Mouse (Mus musculus) heart, embryonic 11.5 days (tissue): Measurements from ENCODE around the gene Cog4. TPM values are rescaled to one million over a fixed set of nuclear protein-coding genes. Genes with fewer than 3 reads are reported as not detected.

Experiments used
- ATAC-seq: fragments of 200-750 bp; cut with Nextera tagmentation; replicated peaks from 2 replicates; pipeline ENCODE4 v1.8.0; 2017; ENCODE audit warnings: moderate library complexity; ENCODE audit not compliant: insufficient number of reproducible peaks, low FRiP score, low TSS enrichment
- H3K27ac ChIP-seq: fragments of 300-500 bp; sonication (generic); 2 replicates; pipeline ENCODE4 v1.5.1; 2014; ENCODE audit warnings: mild to moderate bottlenecking, low read depth, low read length
- H3K27me3 ChIP-seq: fragments of 300-500 bp; sonication (generic); 2 replicates; pipeline ENCODE4 v1.6.1; 2014; ENCODE audit warnings: mild to moderate bottlenecking, low read length, mixed read lengths; ENCODE audit not compliant: control insufficient read depth, insufficient read depth
- H3K36me3 ChIP-seq: fragments of 300-500 bp; sonication (generic); 2 replicates; pipeline ENCODE4 v1.6.1; 2014; ENCODE audit warnings: mild to moderate bottlenecking, low read length, moderate library complexity, mixed read lengths; ENCODE audit not compliant: control insufficient read depth, insufficient read depth
- H3K4me1 ChIP-seq: fragments of 300-500 bp; sonication (generic); 2 replicates; pipeline ENCODE4 v1.6.1; 2014; ENCODE audit warnings: low read length; ENCODE audit not compliant: control insufficient read depth, insufficient read depth
- H3K4me2 ChIP-seq: fragments of 300-500 bp; sonication (generic); 2 replicates; pipeline ENCODE4 v1.6.1; 2014; ENCODE audit warnings: mild to moderate bottlenecking, moderate library complexity
- H3K4me3 ChIP-seq: fragments of 300-500 bp; sonication (generic); 2 replicates; pipeline ENCODE4 v1.5.1; 2014; ENCODE audit warnings: low read depth, low read length
- H3K9ac ChIP-seq: fragments of 300-500 bp; sonication (generic); 2 replicates; pipeline ENCODE4 v1.6.1; 2014; ENCODE audit warnings: mild to moderate bottlenecking, low read depth, low read length, moderate library complexity
- H3K9me3 ChIP-seq: fragments of 300-500 bp; sonication (generic); replicated peaks from 2 replicates; pipeline ENCODE4 v1.6.1; 2016; ENCODE audit warnings: low read length; ENCODE audit not compliant: control insufficient read depth
- WGBS: fragments of 180-500 bp; shearing (Covaris S2); extraction: QIAGEN DNeasy Blood & Tissue Kit; methylation state at CpG from one replicate; pipeline ENCODE4 v1.1.7; 2014; ENCODE audit not compliant: insufficient replicate concordance; 5-methylcytosine and 5-hydroxymethylcytosine counted together
- polyA plus RNA-seq: library from polyadenylated mRNA; unstranded; fragments of >200 nt; fragmentation: Nextera tagmentation; extraction: Ambion mirVana; gene quantifications from 2 replicates; pipeline ENCODE4 v1.2.1, GENCODE M21; 2014

Cog4 gene
- polyA plus RNA-seq, 1 experiment from 2014 or later = 62.8 TPM

DNA sequence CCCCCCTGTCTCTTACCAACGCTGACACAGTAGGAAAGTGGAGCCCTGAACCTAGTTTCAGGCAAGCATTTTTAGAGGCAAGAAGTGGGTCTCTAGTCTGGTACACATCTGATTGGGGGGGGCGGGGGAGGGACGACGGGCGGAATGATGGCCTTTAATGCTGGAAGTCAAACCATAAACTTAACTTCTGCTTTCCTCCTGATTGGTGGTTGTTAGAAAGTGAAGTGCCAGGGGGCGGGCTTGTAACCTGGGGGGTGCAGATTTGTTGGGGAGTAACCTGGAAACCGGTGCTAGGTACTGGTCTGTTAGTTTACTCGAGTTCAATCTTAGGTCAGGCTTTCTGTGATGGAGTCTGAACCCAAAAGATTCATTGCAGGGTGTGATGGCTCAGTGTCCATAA is 72.1 kb downstream of the Cog4 start:
- no peak overlapping the region for H3K4me3 ChIP-seq
- no peaks in the 10 kb centered on the region for H3K27me3 ChIP-seq
- H3K27ac ChIP-seq = no peak overlapping the region
- H3K36me3 ChIP-seq = no peaks in the 10 kb centered on the region
- 70% methylated on average over 8 of the region's 8 CpGs for WGBS
- no peaks in the 10 kb centered on the region for H3K9me3 ChIP-seq
- ATAC-seq = no peak
- no peak overlapping the region for H3K9ac ChIP-seq
- peaks cover 24% of the 10 kb centered on the region for H3K4me1 ChIP-seq
- H3K4me2 ChIP-seq = no peak overlapping the region

DNA sequence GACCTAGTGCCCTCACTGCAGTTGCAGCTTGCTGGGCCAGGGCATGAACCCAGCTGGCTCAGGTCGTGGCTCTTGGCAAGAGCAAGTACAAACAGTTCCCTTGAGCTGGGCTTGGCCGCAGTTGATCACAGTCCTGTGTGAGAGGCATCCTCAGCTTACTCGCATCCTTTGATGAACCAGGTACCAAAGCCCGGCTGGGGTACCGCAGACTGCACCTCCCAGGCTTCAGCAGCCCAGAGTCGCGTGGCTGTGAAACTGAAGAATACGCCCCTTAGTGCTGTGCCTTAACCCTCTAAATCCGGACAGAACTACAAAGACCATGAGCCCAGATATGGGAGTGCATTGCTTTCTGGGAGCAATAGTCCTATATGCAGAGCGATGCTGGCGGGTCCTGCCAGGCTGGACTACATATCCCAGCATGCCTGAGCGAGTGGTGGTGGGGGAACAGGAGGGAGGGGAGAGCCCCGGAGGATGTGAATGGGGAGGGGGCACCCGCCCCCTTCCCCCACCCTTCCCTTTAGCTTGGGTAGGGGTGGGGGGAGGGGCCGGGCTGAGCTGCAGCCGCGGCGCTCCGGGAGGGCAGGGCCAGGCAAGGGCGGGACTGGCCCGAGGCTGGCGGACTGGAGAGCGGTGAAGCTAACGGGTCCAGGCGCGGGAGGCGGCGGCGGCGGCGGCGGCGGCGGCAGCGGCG is 73.1 kb downstream of the Cog4 start, which contains the start of gene St3gal2:
Gene St3gal2 (plus strand): TSS at position 582 of the 691 bp plus-strand sequence.
- peak within 1 kb of the TSS; percentile 82 for H3K27ac ChIP-seq
- no peaks in the 10 kb centered on the region for H3K36me3 ChIP-seq
- ATAC-seq = peak; percentile 95
- WGBS = 1% methylated on average over 14 of the region's 36 CpGs
- no peaks in the 10 kb centered on the region for H3K27me3 ChIP-seq
- H3K4me3 ChIP-seq = peak within 1 kb of the TSS; percentile 84
- H3K9me3 ChIP-seq = no peaks in the 10 kb centered on the region
- H3K4me2 ChIP-seq = peak within 1 kb of the TSS; percentile 97
- H3K9ac ChIP-seq = peak within 1 kb of the TSS; percentile 93
- H3K4me1 ChIP-seq = peaks cover 24% of the 10 kb centered on the region

DNA sequence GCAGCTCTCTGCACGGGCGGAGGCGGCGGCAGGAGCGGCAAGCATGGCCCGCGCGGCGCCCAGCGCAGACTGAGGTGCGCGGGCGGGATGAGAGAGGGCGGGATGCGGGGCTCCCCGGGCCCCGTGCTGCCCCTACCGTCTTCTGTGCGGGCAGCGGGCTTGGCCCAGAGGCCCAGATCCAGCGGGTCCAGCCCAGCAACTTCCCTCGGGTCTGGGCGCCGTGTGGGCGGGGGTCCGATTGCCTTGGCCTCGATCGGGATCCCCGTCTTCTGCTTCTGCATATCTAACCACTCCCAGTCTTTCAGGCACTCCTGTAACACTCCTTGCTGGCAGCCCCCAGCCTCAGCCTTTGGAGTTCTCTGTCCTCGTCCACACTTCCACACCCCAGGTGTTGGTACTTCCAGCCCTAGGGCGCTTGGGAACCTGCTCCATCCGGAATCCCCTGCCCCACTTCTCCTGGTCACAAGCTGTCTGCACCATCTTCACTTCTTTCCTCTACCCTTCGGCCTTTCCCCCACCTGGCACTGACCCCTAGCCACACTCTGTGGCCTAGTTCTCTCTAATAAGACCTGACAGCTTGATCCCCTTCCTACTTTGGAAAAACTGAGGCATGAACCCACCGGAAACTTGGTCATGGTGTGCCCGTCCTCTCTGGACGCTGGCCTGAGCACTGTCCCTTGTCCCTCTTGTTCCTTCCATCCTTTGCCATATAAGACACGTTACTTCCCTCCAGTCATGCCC is 73.8 kb downstream of the Cog4 start:
- H3K27ac ChIP-seq = peak overlapping the region; percentile 82
- H3K4me1 ChIP-seq = peaks cover 24% of the 10 kb centered on the region
- WGBS = 2% methylated on average over 26 of the region's 37 CpGs
- H3K9ac ChIP-seq = peak overlapping the region; percentile 93
- H3K27me3 ChIP-seq = no peaks in the 10 kb centered on the region
- H3K4me3 ChIP-seq = peak overlapping the region; percentile 84
- H3K36me3 ChIP-seq = no peaks in the 10 kb centered on the region
- ATAC-seq = peak; percentile 23
- peak overlapping the region; percentile 97 for H3K4me2 ChIP-seq
- H3K9me3 ChIP-seq = no peaks in the 10 kb centered on the region

DNA sequence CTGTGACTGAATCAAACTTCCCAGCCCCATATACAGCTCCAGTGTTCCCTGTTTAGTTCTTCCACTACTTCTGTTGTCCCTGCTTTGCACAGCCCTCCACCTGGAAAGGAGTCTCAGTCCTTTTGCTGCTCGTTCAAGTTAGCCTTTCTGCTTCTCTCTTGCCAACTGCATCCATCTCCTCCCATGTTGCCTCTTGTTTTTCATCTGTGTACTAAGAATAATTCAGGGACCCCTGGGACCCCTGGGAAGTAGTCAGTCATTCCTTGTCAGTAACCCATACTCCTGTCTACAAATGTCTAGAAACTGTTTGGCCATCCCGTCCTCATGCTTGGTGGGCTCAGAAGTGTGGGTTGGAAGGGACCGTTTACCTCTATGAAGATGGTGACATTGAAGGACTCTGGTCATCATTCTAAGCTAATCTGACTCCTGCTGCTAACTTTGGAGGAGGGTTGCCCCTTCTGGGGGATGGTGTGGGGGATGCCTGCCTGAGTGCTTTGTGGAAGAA is 74.4 kb downstream of the Cog4 start:
- 16% methylated on average over 3 of the region's 3 CpGs for WGBS
- peak overlapping the region; percentile 93 for H3K9ac ChIP-seq
- H3K27me3 ChIP-seq = no peaks in the 10 kb centered on the region
- peak overlapping the region; percentile 82 for H3K27ac ChIP-seq
- H3K4me1 ChIP-seq = peaks cover 24% of the 10 kb centered on the region
- H3K9me3 ChIP-seq = no peaks in the 10 kb centered on the region
- no peaks in the 10 kb centered on the region for H3K36me3 ChIP-seq
- no peak for ATAC-seq
- H3K4me2 ChIP-seq = peak overlapping the region; percentile 97
- peak overlapping the region; percentile 84 for H3K4me3 ChIP-seq

DNA sequence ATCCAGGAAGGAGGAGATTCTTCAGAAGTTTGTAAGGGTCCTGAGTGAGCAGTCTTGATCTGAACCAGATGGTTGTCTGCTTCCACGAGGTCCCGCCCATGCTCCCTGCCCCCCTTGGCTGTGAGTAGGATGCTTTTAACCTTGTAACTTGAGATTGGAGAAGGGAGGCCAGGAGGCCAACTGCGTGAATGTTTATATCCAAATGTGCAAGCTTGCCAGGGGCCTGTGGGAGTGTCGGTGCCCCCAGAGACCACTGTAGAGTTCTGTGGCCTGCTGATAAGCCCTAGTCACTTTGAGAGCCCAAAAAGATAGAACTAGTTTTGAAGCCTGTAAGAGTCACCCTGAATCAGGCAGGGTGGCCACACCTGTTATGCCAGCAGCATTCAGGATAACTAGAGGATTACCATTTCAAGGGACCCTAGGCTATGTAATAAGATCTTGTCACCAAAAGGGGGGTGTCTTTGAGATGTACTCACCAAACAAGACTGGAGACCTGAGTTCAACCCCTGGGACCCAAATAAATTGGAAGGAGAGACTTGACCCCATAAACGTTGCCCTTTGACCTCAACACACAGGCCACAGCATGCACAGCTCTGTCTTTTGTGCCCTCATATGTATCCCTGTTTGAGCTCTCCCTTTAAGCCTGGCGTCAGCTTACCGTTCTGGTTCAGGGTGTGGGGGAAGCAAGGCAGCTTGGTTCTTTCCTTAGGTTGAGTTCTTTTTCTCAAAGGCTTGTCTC is 75.3 kb downstream of the Cog4 start:
- H3K27ac ChIP-seq = peak overlapping the region; percentile 82

DNA sequence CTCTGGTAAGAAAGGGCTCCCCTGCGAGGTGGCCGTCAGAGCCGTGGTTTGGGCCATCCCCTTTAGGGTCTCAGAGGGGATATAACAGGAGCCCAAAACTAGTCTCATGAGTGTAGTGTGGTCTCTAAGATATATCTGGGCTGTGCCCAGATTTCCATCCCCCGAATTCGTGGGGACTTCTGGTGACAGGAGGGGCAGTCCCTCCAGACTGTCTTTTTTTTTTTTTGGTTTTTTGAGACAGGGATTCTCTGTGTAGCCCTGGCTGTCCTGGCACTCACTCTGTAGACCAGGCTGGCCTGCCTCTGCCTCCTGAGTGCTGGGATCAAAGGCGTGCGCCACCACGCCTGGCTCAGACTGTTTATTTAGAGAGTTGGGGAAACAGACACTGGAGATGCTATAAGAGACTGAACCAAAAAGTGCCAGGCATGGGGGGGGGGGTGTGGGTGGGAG is 79.3 kb downstream of the Cog4 start:
- 73% methylated on average over 8 of the region's 8 CpGs for WGBS
- Histone ChIP-seq H3K36me3 (no peaks in the 10 kb centered on the region), H3K9ac (no peak overlapping the region), H3K9me3 (no peaks in the 10 kb centered on the region), H3K4me1 (peaks cover 41% of the 10 kb centered on the region), H3K4me3 (no peak overlapping the region), H3K27ac (no peak overlapping the region), H3K4me2 (no peak overlapping the region), H3K27me3 (no peaks in the 10 kb centered on the region)
- ATAC-seq = no peak

More for the DNA sequence above, 75.3 kb downstream of the Cog4 start:
- Histone ChIP-seq H3K4me2 (peak overlapping the region; percentile 97), H3K9ac (peak overlapping the region; percentile 93), H3K4me3 (peak overlapping the region; percentile 84), H3K4me1 (peaks cover 28% of the 10 kb centered on the region), H3K9me3 (no peaks in the 10 kb centered on the region), H3K27me3 (no peaks in the 10 kb centered on the region), H3K36me3 (no peaks in the 10 kb centered on the region)
- ATAC-seq = no peak
- WGBS = 24% methylated on average over 7 of the region's 7 CpGs

DNA sequence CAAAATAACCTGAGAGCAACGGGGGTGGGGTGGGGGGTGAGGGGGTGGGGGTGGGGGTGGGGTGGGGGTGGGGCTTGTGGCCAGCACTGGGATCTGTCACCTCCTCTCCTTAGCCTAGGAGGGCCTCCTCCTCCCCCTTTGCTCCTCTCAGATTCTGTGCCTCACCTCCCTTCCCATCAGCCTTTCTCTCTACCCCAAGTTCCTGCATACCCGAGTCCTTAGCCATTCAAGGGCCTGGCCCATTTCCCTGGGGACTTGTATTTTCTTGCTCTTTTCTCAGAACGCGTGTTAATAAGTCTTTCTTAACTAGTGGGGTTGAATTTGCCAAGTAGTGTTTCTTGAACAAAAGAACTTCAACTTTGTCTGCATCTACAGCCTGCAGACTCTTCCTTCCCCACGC is 80.3 kb downstream of the Cog4 start:
- H3K27me3 ChIP-seq = no peaks in the 10 kb centered on the region
- no peak for ATAC-seq
- no peak overlapping the region for H3K27ac ChIP-seq
- no peak overlapping the region for H3K4me2 ChIP-seq
- H3K9ac ChIP-seq = no peak overlapping the region
- H3K9me3 ChIP-seq = no peaks in the 10 kb centered on the region
- 59% methylated on average over 4 of the region's 5 CpGs for WGBS
- H3K36me3 ChIP-seq = no peaks in the 10 kb centered on the region
- no peak overlapping the region for H3K4me3 ChIP-seq
- peaks cover 41% of the 10 kb centered on the region for H3K4me1 ChIP-seq

DNA sequence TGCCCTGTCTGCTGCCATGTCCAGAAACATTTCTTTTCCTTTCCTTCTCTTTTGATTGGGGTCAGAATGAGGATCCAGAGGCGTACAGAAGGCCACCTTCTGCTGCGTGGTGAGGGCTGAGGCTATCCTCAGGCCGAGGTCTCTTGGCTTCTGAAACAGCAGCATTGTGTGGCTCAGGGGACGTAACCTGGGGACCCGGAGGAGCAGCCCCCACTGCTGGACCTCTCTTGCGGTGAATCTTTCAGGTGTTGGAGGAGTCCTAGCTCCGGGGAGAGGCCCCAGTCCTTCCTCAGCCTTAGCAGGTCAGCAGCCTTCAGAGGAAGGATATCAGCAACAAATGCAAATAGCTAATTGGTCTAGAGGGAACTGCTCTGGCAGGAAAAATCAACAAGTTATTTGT is 82.0 kb downstream of the Cog4 start:
- no peak for ATAC-seq
- WGBS = 67% methylated on average over 7 of the region's 7 CpGs
- H3K9me3 ChIP-seq = no peaks in the 10 kb centered on the region
- no peaks in the 10 kb centered on the region for H3K27me3 ChIP-seq
- H3K36me3 ChIP-seq = no peaks in the 10 kb centered on the region
- no peak overlapping the region; the same call in 1 of the 2 replicates for H3K4me2 ChIP-seq
- H3K4me1 ChIP-seq = peaks cover 41% of the 10 kb centered on the region
- H3K9ac ChIP-seq = no peak overlapping the region
- H3K4me3 ChIP-seq = no peak overlapping the region
- H3K27ac ChIP-seq = peak overlapping the region; percentile 31; the same call in 1 of the 2 replicates
